Comparison of ENCODE assay signal across 8 mouse cellular contexts in genomic region chr3:89183959-89184315, GRCm38 (mm10). TPM values are rescaled to one million over a fixed set of nuclear protein-coding genes. Genes with fewer than 3 reads are reported as not detected.
DNase-seq lines count a peak whose midpoint lies in the region; ATAC-seq and TF ChIP-seq lines count a peak whose summit lies in the region.

No protein-coding gene starts in this region.

- no peak for TF ChIP-seq CTCF in cerebellum, adult 2 months (IDR thresholded peaks at IDR 0.05; ENCODE audit: borderline replicate concordance, insufficient read depth, low read depth, low read length)
- no peak for TF ChIP-seq CTCF in lung, postnatal 0 days (IDR thresholded peaks at IDR 0.05)

- WGBS in cerebellum, adult 2 months, result 5% methylated on average over 6 of the region's 6 CpGs
- 79% methylated on average over 5 of the region's 6 CpGs for WGBS in lung, postnatal 0 days
- WGBS in hindbrain, embryonic 15.5 days, result 59% methylated on average over 6 of the region's 6 CpGs
- WGBS in neural tube, embryonic 12.5 days, result 80% methylated on average over 6 of the region's 6 CpGs

- H3K4me1 ChIP-seq in cerebellum, adult 2 months (ENCODE audit: control insufficient read depth, insufficient read depth, low read length), result peaks cover 13% of the 10 kb centered on the region
- peaks cover 4% of the 10 kb centered on the region; the same call in 1 of the 2 replicates for H3K4me1 ChIP-seq in lung, postnatal 0 days (ENCODE audit: insufficient read depth, low read depth, low read length)
- H3K4me1 ChIP-seq in hindbrain, embryonic 15.5 days (replicated peaks), result peaks cover 29% of the 10 kb centered on the region
- peaks cover 26% of the 10 kb centered on the region for H3K4me1 ChIP-seq in neural tube, embryonic 12.5 days

- H3K9me3 ChIP-seq in lung, postnatal 0 days (ENCODE audit: low read length), result no peaks in the 10 kb centered on the region
- no peaks in the 10 kb centered on the region for H3K9me3 ChIP-seq in hindbrain, embryonic 15.5 days
- no peaks in the 10 kb centered on the region for H3K9me3 ChIP-seq in neural tube, embryonic 12.5 days

- TF ChIP-seq EP300 in lung, postnatal 0 days (IDR thresholded peaks at IDR 0.05), result no peak

- no peak overlapping the region for H3K9ac ChIP-seq in lung, postnatal 0 days (replicated peaks; ENCODE audit: low read depth)
- H3K9ac ChIP-seq in hindbrain, embryonic 15.5 days, result peak overlapping the region; percentile 82
- peak overlapping the region; percentile 78 for H3K9ac ChIP-seq in neural tube, embryonic 12.5 days

- H3K4me3 ChIP-seq in cerebellum, adult 2 months (replicated peaks; ENCODE audit: insufficient read depth, low read depth, low read length), result peak overlapping the region; percentile 69
- H3K4me3 ChIP-seq in lung, postnatal 0 days (ENCODE audit: low read depth, low read length), result no peak overlapping the region
- peak overlapping the region; percentile 53 for H3K4me3 ChIP-seq in hindbrain, embryonic 15.5 days
- H3K4me3 ChIP-seq in neural tube, embryonic 12.5 days, result peak overlapping the region; percentile 53

- no peak for TF ChIP-seq POLR2A in cerebellum, adult 2 months (IDR thresholded peaks at IDR 0.05; ENCODE audit: borderline replicate concordance, insufficient read depth, low read length)

- H3K27ac ChIP-seq in cerebellum, adult 2 months (ENCODE audit: insufficient read depth, low read length), result peak overlapping the region; percentile 66
- no peak overlapping the region for H3K27ac ChIP-seq in lung, postnatal 0 days (ENCODE audit: low read length)
- H3K27ac ChIP-seq in hindbrain, embryonic 15.5 days (replicated peaks), result peak overlapping the region; percentile 91
- H3K27ac ChIP-seq in neural tube, embryonic 12.5 days, result no peak overlapping the region

- peak overlapping the region; percentile 89 for H3K4me2 ChIP-seq in lung, postnatal 0 days (replicated peaks; ENCODE audit: low read depth, low read length)
- peak overlapping the region; percentile 87 for H3K4me2 ChIP-seq in hindbrain, embryonic 15.5 days
- H3K4me2 ChIP-seq in neural tube, embryonic 12.5 days (replicated peaks), result peak overlapping the region; percentile 85

- peaks cover 10% of the 10 kb centered on the region; the same call in 1 of the 2 replicates for H3K36me3 ChIP-seq in lung, postnatal 0 days (ENCODE audit: insufficient read depth, low read length)
- peaks cover 39% of the 10 kb centered on the region for H3K36me3 ChIP-seq in hindbrain, embryonic 15.5 days
- peaks cover 52% of the 10 kb centered on the region for H3K36me3 ChIP-seq in neural tube, embryonic 12.5 days

- no peaks in the 10 kb centered on the region for H3K27me3 ChIP-seq in cerebellum, adult 2 months (ENCODE audit: control insufficient read depth, insufficient read depth, low read length)
- H3K27me3 ChIP-seq in lung, postnatal 0 days (replicated peaks; ENCODE audit: insufficient read depth, low read length), result no peaks in the 10 kb centered on the region
- no peaks in the 10 kb centered on the region for H3K27me3 ChIP-seq in hindbrain, embryonic 15.5 days
- H3K27me3 ChIP-seq in neural tube, embryonic 12.5 days (replicated peaks), result no peaks in the 10 kb centered on the region

- DNase-seq in cerebellum, adult 2 months, result peak; percentile 43 to 48
- no peak for DNase-seq in cerebellum, adult 18-20 months
- DNase-seq in lung, postnatal 0 days (ENCODE audit: low spot score), result no peak
- DNase-seq in lung, postnatal 36 days, result no peak
- DNase-seq in lung, postnatal 4 days, result no peak

- no peak for ATAC-seq in lung, postnatal 0 days
- ATAC-seq in hindbrain, embryonic 15.5 days (ENCODE audit: low FRiP score, low read depth), result peak; percentile 6; the same call in 1 of the 2 replicates
- ATAC-seq in neural tube, embryonic 12.5 days (ENCODE audit: low FRiP score, low read depth), result no peak
- no peak for ATAC-seq in megakaryocyte progenitor cell, adult 5-6 weeks (replicated peaks; ENCODE audit: poor library complexity)

RNA-seq across cellular contexts. Expression of gene Fam189b, which starts 1.0 kb away (rescaled TPM):
- polyA plus RNA-seq in cerebellum, adult 2 months (2012; rRNA removed), result 86.8 and 97.7 TPM in 2 replicates
- polyA plus RNA-seq in lung, postnatal 0 days (2015; fragmentation: Nextera tagmentation; extraction: Ambion mirVana), result 6.6 and 8.4 TPM in 2 replicates
- 35.5 and 39.2 TPM in 2 replicates for polyA plus RNA-seq in hindbrain, embryonic 15.5 days (2015; fragmentation: Nextera tagmentation; extraction: Ambion mirVana)
- 34.1 and 42.5 TPM in 2 replicates for polyA plus RNA-seq in neural tube, embryonic 12.5 days (2016; fragmentation: Nextera tagmentation; extraction: Ambion mirVana)
- total RNA-seq in megakaryocyte progenitor cell, adult 5-6 weeks (2015), result 14.3 and 18.0 TPM in 2 replicates
- 2.3 and 5.2 TPM in 2 replicates for total RNA-seq in megakaryocyte progenitor cell, adult 5-6 weeks (2017)

RNA-seq across cellular contexts. Expression of gene Scamp3, which starts 6.7 kb away (rescaled TPM):
- 109 and 121 TPM in 2 replicates for polyA plus RNA-seq in cerebellum, adult 2 months (2012; rRNA removed)
- polyA plus RNA-seq in lung, postnatal 0 days (2015; fragmentation: Nextera tagmentation; extraction: Ambion mirVana), result 89.6 and 94.2 TPM in 2 replicates
- 148 and 158 TPM in 2 replicates for polyA plus RNA-seq in hindbrain, embryonic 15.5 days (2015; fragmentation: Nextera tagmentation; extraction: Ambion mirVana)
- 109 and 110 TPM in 2 replicates for polyA plus RNA-seq in neural tube, embryonic 12.5 days (2016; fragmentation: Nextera tagmentation; extraction: Ambion mirVana)
- total RNA-seq in megakaryocyte progenitor cell, adult 5-6 weeks (2015), result 92.5 and 93.9 TPM in 2 replicates
- 33.4 and 37.2 TPM in 2 replicates for total RNA-seq in megakaryocyte progenitor cell, adult 5-6 weeks (2017)

RNA-seq across cellular contexts. Expression of gene Gba, which starts 18.8 kb away (rescaled TPM):
- 69.2 and 69.8 TPM in 2 replicates for polyA plus RNA-seq in cerebellum, adult 2 months (2012; rRNA removed)
- 44.4 and 46.5 TPM in 2 replicates for polyA plus RNA-seq in lung, postnatal 0 days (2015; fragmentation: Nextera tagmentation; extraction: Ambion mirVana)
- polyA plus RNA-seq in hindbrain, embryonic 15.5 days (2015; fragmentation: Nextera tagmentation; extraction: Ambion mirVana), result 46.6 and 48.0 TPM in 2 replicates
- polyA plus RNA-seq in neural tube, embryonic 12.5 days (2016; fragmentation: Nextera tagmentation; extraction: Ambion mirVana), result 44.0 and 50.3 TPM in 2 replicates
- 52.8 and 60.0 TPM in 2 replicates for total RNA-seq in megakaryocyte progenitor cell, adult 5-6 weeks (2015)
- 51.4 and 55.8 TPM in 2 replicates for total RNA-seq in megakaryocyte progenitor cell, adult 5-6 weeks (2017)

RNA-seq across cellular contexts. Expression of gene Clk2, which starts 19.3 kb away (rescaled TPM):
- 75.5 and 80.2 TPM in 2 replicates for polyA plus RNA-seq in cerebellum, adult 2 months (2012; rRNA removed)
- 16.2 and 17.7 TPM in 2 replicates for polyA plus RNA-seq in lung, postnatal 0 days (2015; fragmentation: Nextera tagmentation; extraction: Ambion mirVana)
- polyA plus RNA-seq in hindbrain, embryonic 15.5 days (2015; fragmentation: Nextera tagmentation; extraction: Ambion mirVana), result 20.0 and 22.6 TPM in 2 replicates
- polyA plus RNA-seq in neural tube, embryonic 12.5 days (2016; fragmentation: Nextera tagmentation; extraction: Ambion mirVana), result 38.5 and 43.0 TPM in 2 replicates
- 51.1 and 53.8 TPM in 2 replicates for total RNA-seq in megakaryocyte progenitor cell, adult 5-6 weeks (2015)
- total RNA-seq in megakaryocyte progenitor cell, adult 5-6 weeks (2017), result 69.3 and 75.9 TPM in 2 replicates

RNA-seq across cellular contexts. Expression of gene Hcn3, which starts 23.9 kb away (rescaled TPM):
- 13.0 and 14.6 TPM in 2 replicates for polyA plus RNA-seq in cerebellum, adult 2 months (2012; rRNA removed)
- 0.19 and 0.31 TPM in 2 replicates for polyA plus RNA-seq in lung, postnatal 0 days (2015; fragmentation: Nextera tagmentation; extraction: Ambion mirVana)
- 51.9 and 59.2 TPM in 2 replicates for polyA plus RNA-seq in hindbrain, embryonic 15.5 days (2015; fragmentation: Nextera tagmentation; extraction: Ambion mirVana)
- polyA plus RNA-seq in neural tube, embryonic 12.5 days (2016; fragmentation: Nextera tagmentation; extraction: Ambion mirVana), result 19.5 and 23.2 TPM in 2 replicates
- 0.24 and 0.42 TPM in 2 replicates for total RNA-seq in megakaryocyte progenitor cell, adult 5-6 weeks (2015)
- 0.27 and 0.67 TPM in 2 replicates for total RNA-seq in megakaryocyte progenitor cell, adult 5-6 weeks (2017)

Comparison
In these comparisons a context has a peak if more than half of its experiments do, and no peak if none do; other contexts are left out.
1. DNase-seq: peak in cerebellum, adult 2 months (2 of 2); none in cerebellum, adult 18-20 months (0 of 2), lung, postnatal 0 days (single experiment), lung, postnatal 36 days (single experiment) and lung, postnatal 4 days (0 of 2).
2. H3K27ac ChIP-seq: peak in cerebellum, adult 2 months (single experiment) and hindbrain, embryonic 15.5 days (single experiment); none in lung, postnatal 0 days (single experiment) and neural tube, embryonic 12.5 days (single experiment).
3. Peak in every context shown above with its lines, with median percentiles within 50 percentile points of each other: H3K4me2 ChIP-seq.